Mouse (Mus musculus): ENCODE measurements around the gene Lpin2. TPM values are rescaled to one million over a fixed set of nuclear protein-coding genes. Genes with fewer than 3 reads are reported as not detected.
A peak's percentile ranks its signal among the peaks of the same experiment; 100 is the strongest.

Gene Lpin2
- total RNA-seq, 2 experiments from 2014 or later = 76.4 to 83.8 TPM

GRCm38 (mm10) chr17:71169639-71170038, 12.7 kb upstream of the Lpin2 start:
- DNase-seq (ENCODE audit: low spot score in 2 of 2) = no peak

GRCm38 (mm10) chr17:71171161-71171560, 11.2 kb upstream of the Lpin2 start:
- no peak for DNase-seq (ENCODE audit: low spot score in 2 of 2)

- no peak for DNase-seq (ENCODE audit: low spot score in 2 of 2)
Observed at GRCm38 (mm10) chr17:71177336-71177735, 5.0 kb upstream of the Lpin2 start.

GRCm38 (mm10) chr17:71177949-71178348, 4.4 kb upstream of the Lpin2 start:
- no peak for DNase-seq (ENCODE audit: low spot score in 2 of 2)

- DNase-seq (ENCODE audit: low spot score in 2 of 2) = no peak
Observed at GRCm38 (mm10) chr17:71178530-71179181, 3.7 kb upstream of the Lpin2 start.

GRCm38 (mm10) chr17:71179551-71180309, 2.6 kb upstream of the Lpin2 start:
- no peak for DNase-seq (ENCODE audit: low spot score in 2 of 2)

GRCm38 (mm10) chr17:71180601-71181000, 1.8 kb upstream of the Lpin2 start:
- no peak for DNase-seq (ENCODE audit: low spot score in 2 of 2)

GRCm38 (mm10) chr17:71182871-71183656, 704 bp downstream of the Lpin2 start:
- peak; percentile 89 to 91 for DNase-seq (ENCODE audit: low spot score in 2 of 2)

GRCm38 (mm10) chr17:71183657-71184261, 1.4 kb downstream of the Lpin2 start:
- peak in 1 of 2 experiments; percentile 26 for DNase-seq (ENCODE audit: low spot score in 2 of 2)

- DNase-seq (ENCODE audit: low spot score in 2 of 2) = peak; percentile 26 to 33
Observed at GRCm38 (mm10) chr17:71184356-71185111, 2.2 kb downstream of the Lpin2 start.

- DNase-seq (ENCODE audit: low spot score in 2 of 2) = no peak
Observed at GRCm38 (mm10) chr17:71185368-71185767, 3.0 kb downstream of the Lpin2 start.

GRCm38 (mm10) chr17:71190589-71190988, 8.2 kb downstream of the Lpin2 start:
- no peak for DNase-seq (ENCODE audit: low spot score in 2 of 2)

- DNase-seq (ENCODE audit: low spot score in 2 of 2) = no peak
Observed at GRCm38 (mm10) chr17:71191063-71191462, 8.7 kb downstream of the Lpin2 start.

GRCm38 (mm10) chr17:71191651-71192419, 9.5 kb downstream of the Lpin2 start:
- DNase-seq (ENCODE audit: low spot score in 2 of 2) = no peak

GRCm38 (mm10) chr17:71193019-71193418, 10.7 kb downstream of the Lpin2 start:
- DNase-seq (ENCODE audit: low spot score in 2 of 2) = no peak

- DNase-seq (ENCODE audit: low spot score in 2 of 2) = no peak
Observed at GRCm38 (mm10) chr17:71193485-71193884, 11.1 kb downstream of the Lpin2 start.

- DNase-seq (ENCODE audit: low spot score in 2 of 2) = no peak
Observed at GRCm38 (mm10) chr17:71194906-71195632, 12.7 kb downstream of the Lpin2 start.

- DNase-seq (ENCODE audit: low spot score in 2 of 2) = peak in 1 of 2 experiments; percentile 22
Observed at GRCm38 (mm10) chr17:71195633-71196391, 13.5 kb downstream of the Lpin2 start.

Measured in layer of hippocampus, postnatal 14 days (tissue).